Mouse (Mus musculus) heart, postnatal 0 days (tissue): ENCODE results near the gene Inpp5b.

Experiments used
- CTCF ChIP-seq: IDR thresholded peaks from 2 replicates; pipeline ENCODE4 v1.5.1; 2016; ENCODE audit warnings: antibody characterized with exemption, control low read depth, low read depth
- EP300 ChIP-seq: IDR thresholded peaks from 2 replicates; pipeline ENCODE4 v1.6.1; 2016; ENCODE audit warnings: antibody characterized with exemption, low read depth

DNA sequence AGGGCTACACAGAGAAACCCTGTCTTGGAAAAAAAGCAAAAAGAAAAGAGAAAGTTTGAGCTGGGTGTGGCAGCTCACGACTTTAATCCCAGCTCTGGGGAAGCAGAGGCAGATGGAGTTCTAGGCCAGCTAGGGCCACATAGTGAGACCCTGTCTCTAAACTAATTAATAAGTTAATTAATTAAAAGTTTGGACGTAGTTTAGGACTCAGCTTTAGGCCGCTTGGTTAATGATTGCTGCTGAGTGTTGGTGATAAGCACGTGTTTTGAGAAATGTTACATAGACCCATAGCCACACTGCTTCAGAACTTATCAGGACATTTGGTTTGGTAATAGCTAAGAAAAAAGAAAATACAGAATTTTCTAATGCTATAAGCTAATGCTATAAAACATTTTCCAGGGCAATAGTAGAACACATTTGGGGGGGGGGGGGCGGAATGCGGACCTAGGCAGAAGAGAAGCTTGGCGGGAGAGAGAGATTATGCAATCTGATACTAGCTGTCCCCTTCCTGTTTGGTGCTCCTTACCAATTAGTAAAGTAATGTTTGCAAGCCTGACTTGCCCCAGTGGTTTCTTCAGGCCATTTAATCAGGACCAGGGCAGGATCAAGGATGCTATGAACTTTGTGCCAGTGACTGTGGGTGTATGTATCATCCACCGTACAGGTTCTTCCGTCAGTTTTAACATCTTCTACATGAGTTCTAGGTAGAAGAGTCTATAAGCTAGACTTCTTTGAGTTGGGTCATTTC is 67.7 kb downstream of the Inpp5b start:
- TF ChIP-seq CTCF (no peak), EP300 (no peak)
